Mouse (Mus musculus): ENCODE measurements around the gene Wrap53. TPM values are rescaled to one million over a fixed set of nuclear protein-coding genes. Genes with fewer than 3 reads are reported as not detected.

The Wrap53 gene
- polyA plus RNA-seq, 1 experiment from 2014 or later = 15.9 TPM

Other genes starting within 250 kb of the Wrap53 start
- 0.97 and 1.3 TPM in 2 replicates for gene Rnf227, start 239.8 kb downstream of the Wrap53 start, polyA plus RNA-seq (2015; fragmentation: Nextera tagmentation; extraction: Ambion mirVana)
- gene Chd3, start 210.8 kb downstream of the Wrap53 start, polyA plus RNA-seq (2015; fragmentation: Nextera tagmentation; extraction: Ambion mirVana) = 3.4 and 5.8 TPM in 2 replicates
- gene Naa38, start 184.8 kb downstream of the Wrap53 start, polyA plus RNA-seq (2015; fragmentation: Nextera tagmentation; extraction: Ambion mirVana) = 77.2 and 88.0 TPM in 2 replicates
- gene Cyb5d1, start 184.6 kb downstream of the Wrap53 start, polyA plus RNA-seq (2015; fragmentation: Nextera tagmentation; extraction: Ambion mirVana) = 9.6 and 11.0 TPM in 2 replicates
- gene Tmem88, start 182.0 kb downstream of the Wrap53 start, polyA plus RNA-seq (2015; fragmentation: Nextera tagmentation; extraction: Ambion mirVana) = 6.6 and 7.1 TPM in 2 replicates
- 4.0 TPM in 2 replicates for gene Kdm6b, start 166.6 kb downstream of the Wrap53 start, polyA plus RNA-seq (2015; fragmentation: Nextera tagmentation; extraction: Ambion mirVana)
- 0.07 and 0.20 TPM in 2 replicates for gene Dnah2, start 31.1 kb downstream of the Wrap53 start, polyA plus RNA-seq (2015; fragmentation: Nextera tagmentation; extraction: Ambion mirVana)
- 0.50 and 0.58 TPM in 2 replicates for gene Efnb3, start 20.1 kb downstream of the Wrap53 start, polyA plus RNA-seq (2015; fragmentation: Nextera tagmentation; extraction: Ambion mirVana)
- 62.4 and 63.8 TPM in 2 replicates for gene Trp53, start 104 bp upstream of the Wrap53 start, polyA plus RNA-seq (2015; fragmentation: Nextera tagmentation; extraction: Ambion mirVana)
- 14.1 and 14.7 TPM in 2 replicates for gene Atp1b2, start 25.7 kb upstream of the Wrap53 start, polyA plus RNA-seq (2015; fragmentation: Nextera tagmentation; extraction: Ambion mirVana)
- gene Shbg, start 37.6 kb upstream of the Wrap53 start, polyA plus RNA-seq (2015; fragmentation: Nextera tagmentation; extraction: Ambion mirVana) = 26.6 and 27.2 TPM in 2 replicates
- 10.2 and 11.1 TPM in 2 replicates for gene Sat2, start 41.8 kb upstream of the Wrap53 start, polyA plus RNA-seq (2015; fragmentation: Nextera tagmentation; extraction: Ambion mirVana)
- 7.3 and 9.7 TPM in 2 replicates for gene Fxr2, start 52.7 kb upstream of the Wrap53 start, polyA plus RNA-seq (2015; fragmentation: Nextera tagmentation; extraction: Ambion mirVana)
- gene Sox15, start 75.1 kb upstream of the Wrap53 start, polyA plus RNA-seq (2015; fragmentation: Nextera tagmentation; extraction: Ambion mirVana) = not detected in 2 replicates
- gene Mpdu1, start 82.4 kb upstream of the Wrap53 start, polyA plus RNA-seq (2015; fragmentation: Nextera tagmentation; extraction: Ambion mirVana) = 34.1 and 35.2 TPM in 2 replicates
- gene Cd68, start 85.9 kb upstream of the Wrap53 start, polyA plus RNA-seq (2015; fragmentation: Nextera tagmentation; extraction: Ambion mirVana) = 28.2 and 31.4 TPM in 2 replicates
- 228 and 232 TPM in 2 replicates for gene Eif4a1, start 92.2 kb upstream of the Wrap53 start, polyA plus RNA-seq (2015; fragmentation: Nextera tagmentation; extraction: Ambion mirVana)
- 23.9 and 27.2 TPM in 2 replicates for gene Senp3, start 101.8 kb upstream of the Wrap53 start, polyA plus RNA-seq (2015; fragmentation: Nextera tagmentation; extraction: Ambion mirVana)
- 0.15 and 0.64 TPM in 2 replicates for gene Tnfsf13, start 105.5 kb upstream of the Wrap53 start, polyA plus RNA-seq (2015; fragmentation: Nextera tagmentation; extraction: Ambion mirVana)
- 2.1 and 2.6 TPM in 2 replicates for gene Tnfsf12, start 115.6 kb upstream of the Wrap53 start, polyA plus RNA-seq (2015; fragmentation: Nextera tagmentation; extraction: Ambion mirVana)
- gene Tnfsfm13, start 115.8 kb upstream of the Wrap53 start, polyA plus RNA-seq (2015; fragmentation: Nextera tagmentation; extraction: Ambion mirVana) = 0.85 and 0.89 TPM in 2 replicates
- gene Polr2a, start 178.4 kb upstream of the Wrap53 start, polyA plus RNA-seq (2015; fragmentation: Nextera tagmentation; extraction: Ambion mirVana) = 10.2 and 10.4 TPM in 2 replicates
- gene Slc35g3, start 181.7 kb upstream of the Wrap53 start, polyA plus RNA-seq (2015; fragmentation: Nextera tagmentation; extraction: Ambion mirVana) = not detected in 2 replicates
- 0.43 and 0.92 TPM in 2 replicates for gene Zbtb4, start 185.7 kb upstream of the Wrap53 start, polyA plus RNA-seq (2015; fragmentation: Nextera tagmentation; extraction: Ambion mirVana)
- gene Chrnb1, start 215.7 kb upstream of the Wrap53 start, polyA plus RNA-seq (2015; fragmentation: Nextera tagmentation; extraction: Ambion mirVana) = 0.84 and 1.3 TPM in 2 replicates
- gene Fgf11, start 221.6 kb upstream of the Wrap53 start, polyA plus RNA-seq (2015; fragmentation: Nextera tagmentation; extraction: Ambion mirVana) = 0.16 and 0.18 TPM in 2 replicates
- gene Tmem102, start 225.4 kb upstream of the Wrap53 start, polyA plus RNA-seq (2015; fragmentation: Nextera tagmentation; extraction: Ambion mirVana) = 0.69 and 0.94 TPM in 2 replicates
- not detected in 2 replicates for gene Gm39566, start 235.0 kb upstream of the Wrap53 start, polyA plus RNA-seq (2015; fragmentation: Nextera tagmentation; extraction: Ambion mirVana)
- not detected in 2 replicates for gene Spem2, start 238.2 kb upstream of the Wrap53 start, polyA plus RNA-seq (2015; fragmentation: Nextera tagmentation; extraction: Ambion mirVana)
- not detected in 2 replicates for gene Spem1, start 241.9 kb upstream of the Wrap53 start, polyA plus RNA-seq (2015; fragmentation: Nextera tagmentation; extraction: Ambion mirVana)

Measured in liver, embryonic 15.5 days (tissue).